Mouse (Mus musculus) lung, embryonic 15.5 days (tissue): ENCODE results near the gene Fkbp5. TPM values are rescaled to one million over a fixed set of nuclear protein-coding genes. Genes with fewer than 3 reads are reported as not detected.
"Not testable (repeated sequence)": the region's sequence is repeated elsewhere in the genome, so short reads cannot be mapped to it uniquely, and the experiment has no call there.

Source experiments
- ATAC-seq: fragments of 200-750 bp; cut with Nextera tagmentation; 2 replicates; pipeline ENCODE4 v1.8.0; 2017; ENCODE audit warnings: moderate number of reproducible peaks, borderline replicate concordance; ENCODE audit not compliant: low FRiP score, low TSS enrichment; ENCODE audit errors: extremely low read depth
- H3K27ac ChIP-seq: fragments of 300-500 bp; sonication (generic); 2 replicates; pipeline ENCODE4 v1.5.1; 2015; ENCODE audit warnings: moderate library complexity, mild to moderate bottlenecking, inconsistent platforms
- H3K27me3 ChIP-seq: fragments of 300-500 bp; sonication (generic); 2 replicates; pipeline ENCODE4 v1.6.1; 2015; ENCODE audit warnings: inconsistent platforms
- H3K36me3 ChIP-seq: fragments of 300-500 bp; sonication (generic); 2 replicates; pipeline ENCODE4 v1.6.1; 2015; ENCODE audit warnings: inconsistent platforms
- H3K4me1 ChIP-seq: fragments of 300-500 bp; sonication (generic); 2 replicates; pipeline ENCODE4 v1.6.1; 2015; ENCODE audit warnings: inconsistent platforms
- H3K4me2 ChIP-seq: fragments of 300-500 bp; sonication (generic); 2 replicates; pipeline ENCODE4 v1.6.1; 2015; ENCODE audit warnings: inconsistent platforms, mild to moderate bottlenecking, moderate library complexity
- H3K4me3 ChIP-seq: fragments of 300-500 bp; sonication (generic); 2 replicates; pipeline ENCODE4 v1.5.1; 2015; ENCODE audit warnings: mild to moderate bottlenecking, inconsistent platforms
- H3K9ac ChIP-seq: fragments of 300-500 bp; sonication (generic); 2 replicates; pipeline ENCODE4 v1.6.1; 2015; ENCODE audit warnings: inconsistent platforms
- H3K9me3 ChIP-seq: fragments of 300-500 bp; sonication (generic); 2 replicates; pipeline ENCODE4 v1.6.1; 2016; ENCODE audit warnings: inconsistent platforms
- WGBS: fragments of 180-500 bp; shearing (Covaris S2); methylation state at CpG from one replicate; pipeline ENCODE4 v1.1.7; 2015; 5-methylcytosine and 5-hydroxymethylcytosine counted together
- polyA plus RNA-seq: library from polyadenylated mRNA; unstranded; fragments of >200 nt; fragmentation: Nextera tagmentation; extraction: Ambion mirVana; gene quantifications from 2 replicates; pipeline ENCODE4 v1.2.1, GENCODE M21; 2015

Fkbp5 gene
- polyA plus RNA-seq, result 30.7 and 35.1 TPM in 2 replicates

GRCm38 (mm10) chr17:28517441-28517955, at the start of gene Fkbp5:
Gene Fkbp5, minus strand, starts transcription at chr17:28517527.
- H3K27me3 ChIP-seq, result peaks cover 4% of the 10 kb centered on the region; the same call in 1 of the 2 replicates
- H3K4me2 ChIP-seq, result peak within 1 kb of the TSS; percentile 86
- H3K36me3 ChIP-seq, result no peaks in the 10 kb centered on the region
- H3K9ac ChIP-seq, result peak within 1 kb of the TSS; percentile 55
- 2% methylated on average over 16 of the region's 16 CpGs for WGBS
- H3K9me3 ChIP-seq, result no peaks in the 10 kb centered on the region
- H3K27ac ChIP-seq, result peak within 1 kb of the TSS; percentile 94
- H3K4me1 ChIP-seq, result peaks cover 57% of the 10 kb centered on the region
- peak within 1 kb of the TSS; percentile 45 for H3K4me3 ChIP-seq
- peak; percentile 85 for ATAC-seq

- ATAC-seq, result no peak
- H3K9me3 ChIP-seq, result no peaks in the 10 kb centered on the region
These were observed 47.9 kb upstream of the Fkbp5 start for GRCm38 (mm10) chr17:28565181-28565580.

GRCm38 (mm10) chr17:28561613-28562012, 44.3 kb upstream of the Fkbp5 start:
- peak; percentile 55; the same call in 1 of the 2 replicates for ATAC-seq
- H3K4me3 ChIP-seq, result no peak overlapping the region
- WGBS, result 36% methylated on average over 7 of the region's 7 CpGs
- H3K9me3 ChIP-seq, result no peaks in the 10 kb centered on the region
- peak overlapping the region; percentile 60 for H3K27ac ChIP-seq
- no peaks in the 10 kb centered on the region for H3K36me3 ChIP-seq
- H3K4me2 ChIP-seq, result no peak overlapping the region
- H3K27me3 ChIP-seq, result no peaks in the 10 kb centered on the region
- H3K4me1 ChIP-seq, result peaks cover 10% of the 10 kb centered on the region; the same call in 1 of the 2 replicates
- H3K9ac ChIP-seq, result no peak overlapping the region

More at GRCm38 (mm10) chr17:28565181-28565580, 47.9 kb upstream of the Fkbp5 start:
- no peaks in the 10 kb centered on the region for H3K27me3 ChIP-seq
- no peaks in the 10 kb centered on the region for H3K36me3 ChIP-seq
- H3K4me2 ChIP-seq, result no peak overlapping the region
- H3K4me1 ChIP-seq, result peaks cover 10% of the 10 kb centered on the region; the same call in 1 of the 2 replicates
- no peak overlapping the region for H3K4me3 ChIP-seq
- no peak overlapping the region for H3K27ac ChIP-seq
- no peak overlapping the region for H3K9ac ChIP-seq

DNA sequence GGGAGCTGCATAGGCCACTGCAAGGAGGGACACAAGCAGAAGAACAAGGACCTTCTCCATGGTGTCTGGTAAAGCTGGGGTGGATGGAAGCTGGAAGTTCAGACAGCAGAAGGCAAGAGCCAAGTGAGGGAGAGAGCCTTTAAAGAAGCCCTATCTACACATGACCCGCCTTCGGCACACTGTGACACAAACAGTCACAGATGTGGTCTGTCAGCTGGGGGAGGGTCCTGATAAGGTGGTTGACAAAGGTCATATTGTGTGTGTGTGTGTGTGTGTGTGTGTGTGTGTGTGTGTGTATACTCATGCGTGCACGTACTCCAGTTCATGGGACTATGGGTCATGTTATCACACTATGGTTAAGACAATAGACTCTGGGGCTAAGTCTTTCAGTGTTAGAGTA, 43.3 kb upstream of the Fkbp5 start, which contains the start of gene Clps:
Clps (minus strand) TSS at position 169 of the 400 bp plus-strand sequence.
- H3K36me3 ChIP-seq, result no peaks in the 10 kb centered on the region
- H3K9me3 ChIP-seq, result no peaks in the 10 kb centered on the region
- 55% methylated on average over 4 of the region's 4 CpGs for WGBS
- H3K4me1 ChIP-seq, result peaks cover 10% of the 10 kb centered on the region; the same call in 1 of the 2 replicates
- H3K9ac ChIP-seq, result no peak within 1 kb of the TSS
- H3K27me3 ChIP-seq, result no peaks in the 10 kb centered on the region
- H3K27ac ChIP-seq, result peak within 1 kb of the TSS; percentile 60
- H3K4me2 ChIP-seq, result no peak within 1 kb of the TSS
- no peak for ATAC-seq
- H3K4me3 ChIP-seq, result no peak within 1 kb of the TSS

GRCm38 (mm10) chr17:28557772-28558171, 40.4 kb upstream of the Fkbp5 start:
- H3K27ac ChIP-seq, result no peak overlapping the region
- H3K4me1 ChIP-seq, result peaks cover 13% of the 10 kb centered on the region; the same call in 1 of the 2 replicates
- 72% methylated on average over 6 of the region's 6 CpGs for WGBS
- H3K4me2 ChIP-seq, result no peak overlapping the region
- H3K9ac ChIP-seq, result no peak overlapping the region
- H3K36me3 ChIP-seq, result no peaks in the 10 kb centered on the region
- no peaks in the 10 kb centered on the region for H3K27me3 ChIP-seq
- H3K9me3 ChIP-seq, result no peaks in the 10 kb centered on the region
- ATAC-seq, result no peak
- H3K4me3 ChIP-seq, result no peak overlapping the region

DNA sequence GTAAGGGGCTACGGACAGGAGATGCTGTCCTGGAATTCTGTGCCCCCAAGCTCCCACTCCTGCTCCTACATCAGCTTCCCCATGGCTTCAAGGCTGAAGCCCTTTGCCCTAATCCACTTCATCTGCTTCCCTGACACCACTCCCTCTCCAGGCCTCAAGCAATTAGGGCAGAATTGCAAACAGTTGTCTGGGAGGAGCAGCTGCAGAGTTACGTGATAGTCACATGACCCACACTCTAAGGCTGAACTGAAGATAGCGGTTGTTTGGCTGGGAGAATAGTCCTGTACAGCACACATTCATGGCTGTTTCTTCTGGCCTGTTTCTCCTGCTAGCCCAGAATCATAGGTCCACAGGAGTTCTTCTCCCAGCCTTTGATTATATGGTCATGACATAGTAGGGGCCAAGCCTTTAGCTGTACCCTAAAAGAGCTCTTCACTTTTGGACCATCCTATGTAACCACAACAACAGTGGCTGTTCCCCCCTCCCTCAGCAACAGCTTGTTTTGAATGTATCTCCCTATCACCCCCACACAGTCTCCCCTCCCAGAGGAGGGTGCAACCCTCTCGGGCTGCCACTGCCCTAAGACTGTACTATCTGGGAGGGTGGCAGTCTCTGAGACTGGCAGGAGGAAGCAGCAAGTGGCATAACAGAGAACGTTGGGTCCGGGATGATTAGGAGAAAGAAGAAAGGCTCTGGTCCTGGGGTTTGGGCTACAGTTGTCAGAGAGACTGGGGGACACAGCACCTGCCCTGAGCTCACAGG, 39.5 kb upstream of the Fkbp5 start:
- Histone ChIP-seq H3K9ac (no peak overlapping the region), H3K27me3 (no peaks in the 10 kb centered on the region), H3K27ac (no peak overlapping the region), H3K4me2 (no peak overlapping the region), H3K4me3 (no peak overlapping the region), H3K4me1 (peaks cover 12% of the 10 kb centered on the region; the same call in 1 of the 2 replicates), H3K9me3 (no peaks in the 10 kb centered on the region), H3K36me3 (no peaks in the 10 kb centered on the region)
- WGBS, result 45% methylated on average over 6 of the region's 6 CpGs
- ATAC-seq, result no peak

- not testable (repeated sequence) for H3K4me3 ChIP-seq, H3K27me3 ChIP-seq, H3K4me1 ChIP-seq, H3K9ac ChIP-seq, H3K27ac ChIP-seq, H3K36me3 ChIP-seq, H3K9me3 ChIP-seq, ATAC-seq, H3K4me2 ChIP-seq
- WGBS, result 92% methylated on average over 4 of the region's 4 CpGs
These were observed 36.7 kb upstream of the Fkbp5 start for GRCm38 (mm10) chr17:28554021-28554420.

DNA sequence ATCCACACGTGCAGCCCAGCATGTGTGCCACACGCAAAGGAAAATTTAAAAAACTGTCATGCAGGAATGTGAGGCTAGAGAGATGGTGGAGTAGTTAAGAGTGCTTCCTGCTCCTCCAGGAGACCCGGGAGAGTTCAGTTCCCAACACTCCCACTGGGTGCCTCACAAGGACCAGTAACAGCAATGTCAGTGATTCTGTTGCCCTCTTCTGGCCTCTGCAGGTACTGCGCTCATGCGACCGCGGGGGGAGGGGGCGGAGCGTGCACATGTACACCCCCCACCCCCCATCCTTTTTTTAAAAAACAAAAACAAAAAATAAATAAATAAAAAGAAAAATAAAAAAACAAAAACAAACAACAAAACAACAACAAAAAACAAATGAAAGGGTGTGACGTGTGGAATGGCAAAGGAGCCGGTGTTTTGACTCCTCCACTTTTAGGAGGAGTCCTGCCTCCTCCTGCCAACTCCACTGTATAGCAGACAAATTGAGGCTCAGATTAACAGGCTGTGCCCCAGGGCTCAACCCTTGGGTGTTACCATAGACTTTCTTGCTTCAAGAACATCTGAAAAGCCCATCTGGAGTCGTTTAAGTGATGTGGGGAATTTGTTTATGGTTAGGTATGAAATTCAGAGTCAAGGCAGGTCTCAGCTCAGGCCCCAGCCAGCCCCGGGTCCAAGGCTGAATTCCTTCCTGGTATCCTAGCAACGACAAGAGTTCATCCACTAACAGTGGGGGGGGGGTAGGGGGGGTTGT, 35.9 kb upstream of the Fkbp5 start:
- no peak for ATAC-seq
- WGBS, result 4% methylated on average over 14 of the region's 14 CpGs
- no peak overlapping the region; the same call in 1 of the 2 replicates for H3K9ac ChIP-seq
- H3K4me3 ChIP-seq, result no peak overlapping the region
- H3K4me2 ChIP-seq, result no peak overlapping the region
- no peaks in the 10 kb centered on the region for H3K36me3 ChIP-seq
- H3K27me3 ChIP-seq, result no peaks in the 10 kb centered on the region
- 0 out of 2 replicates have a peak, but pooled peaks cover 3% of the 10 kb centered on the region for H3K4me1 ChIP-seq
- no peak overlapping the region for H3K27ac ChIP-seq
- no peaks in the 10 kb centered on the region for H3K9me3 ChIP-seq

- Histone ChIP-seq H3K9ac (no peak within 1 kb of the TSS), H3K27ac (no peak within 1 kb of the TSS), H3K4me3 (no peak within 1 kb of the TSS), H3K36me3 (no peaks in the 10 kb centered on the region), H3K27me3 (no peaks in the 10 kb centered on the region), H3K9me3 (no peaks in the 10 kb centered on the region), H3K4me2 (no peak within 1 kb of the TSS), H3K4me1 (0 out of 2 replicates have a peak, but pooled peaks cover 3% of the 10 kb centered on the region)
- ATAC-seq, result no peak
- WGBS, result 71% methylated on average over 14 of the region's 14 CpGs
These were observed 31.8 kb upstream of the Fkbp5 start, which contains the start of gene Clpsl2 for GRCm38 (mm10) chr17:28549111-28549510. Gene Clpsl2, plus strand, starts transcription at chr17:28549411.

DNA sequence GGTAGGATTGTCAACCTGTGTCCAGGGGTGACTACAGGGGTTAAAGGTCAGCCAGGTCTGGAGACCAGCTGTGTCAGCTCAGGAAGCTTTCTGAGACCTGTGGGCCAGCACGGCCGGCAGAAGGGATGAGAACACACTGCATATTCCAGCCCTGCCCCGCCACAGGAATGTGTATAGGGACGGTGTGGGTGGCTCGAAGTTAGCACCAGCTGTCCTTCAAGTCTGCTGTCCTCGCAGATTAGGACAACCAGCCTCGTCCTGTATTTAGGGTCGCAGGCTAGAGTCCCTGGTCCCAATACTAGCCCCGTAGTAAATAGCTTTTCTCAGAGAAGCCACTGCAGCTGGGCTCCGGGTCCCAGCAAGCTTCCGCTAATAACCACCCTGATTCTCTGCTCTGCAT, 31.2 kb upstream of the Fkbp5 start:
- H3K4me1 ChIP-seq, result 0 out of 2 replicates have a peak, but pooled peaks cover 3% of the 10 kb centered on the region
- ATAC-seq, result no peak
- H3K4me3 ChIP-seq, result no peak overlapping the region
- no peak overlapping the region for H3K27ac ChIP-seq
- H3K9me3 ChIP-seq, result no peaks in the 10 kb centered on the region
- H3K4me2 ChIP-seq, result no peak overlapping the region
- no peak overlapping the region for H3K9ac ChIP-seq
- WGBS, result 64% methylated on average over 11 of the region's 11 CpGs
- H3K36me3 ChIP-seq, result no peaks in the 10 kb centered on the region
- no peaks in the 10 kb centered on the region for H3K27me3 ChIP-seq

GRCm38 (mm10) chr17:28546925-28547324, 29.6 kb upstream of the Fkbp5 start:
- ATAC-seq, result no peak
- Histone ChIP-seq H3K4me3 (no peak overlapping the region), H3K4me2 (no peak overlapping the region), H3K9ac (no peak overlapping the region), H3K36me3 (no peaks in the 10 kb centered on the region), H3K27me3 (no peaks in the 10 kb centered on the region), H3K4me1 (no peaks in the 10 kb centered on the region), H3K27ac (no peak overlapping the region), H3K9me3 (no peaks in the 10 kb centered on the region)
- WGBS, result 74% methylated on average over 1 of the region's 1 CpGs
